In genomic region chr12:56697011-56697740, GRCm38 (mm10) we compare ENCODE assay signal across 10 mouse cellular contexts. TPM values are rescaled to one million over a fixed set of nuclear protein-coding genes. Genes with fewer than 3 reads are reported as not detected.
A peak's percentile ranks its signal among the peaks of the same experiment; 100 is the strongest.
DNase-seq lines count a peak whose midpoint lies in the region; ATAC-seq and TF ChIP-seq lines count a peak whose summit lies in the region.
"Had no signal": no experiment of that assay in that cellular context is flagged by ENCODE, and none has a peak within 500 bp of the region (broad histone marks: within the 10 kb centered on the region; RNA-seq: fewer than 3 reads in every experiment).

No protein-coding gene starts in this region.

- no peaks in the 10 kb centered on the region for H3K36me3 ChIP-seq in heart, postnatal 0 days (replicated peaks; ENCODE audit: control insufficient read depth, insufficient read depth, low read length)
- no peaks in the 10 kb centered on the region for H3K36me3 ChIP-seq in hindbrain, embryonic 14.5 days (replicated peaks; ENCODE audit: control insufficient read depth, insufficient read depth)

- H3K27ac ChIP-seq in heart, postnatal 0 days (ENCODE audit: low read depth): no peak overlapping the region
- no peak overlapping the region for H3K27ac ChIP-seq in hindbrain, embryonic 14.5 days

- ATAC-seq in heart, postnatal 0 days (ENCODE audit: insufficient read depth, low read depth): no peak
- no peak for ATAC-seq in hindbrain, embryonic 14.5 days (ENCODE audit: low FRiP score)
- ATAC-seq in erythroblast, adult 5-6 weeks (replicated peaks; ENCODE audit: low FRiP score, poor library complexity, severe bottlenecking): no peak

- TF ChIP-seq CTCF in heart, postnatal 0 days (IDR thresholded peaks at IDR 0.05; ENCODE audit: low read depth): no peak

- no peaks in the 10 kb centered on the region for H3K9me3 ChIP-seq in heart, postnatal 0 days (replicated peaks; ENCODE audit: control insufficient read depth, low read length)
- H3K9me3 ChIP-seq in hindbrain, embryonic 14.5 days (ENCODE audit: control insufficient read depth, low read length): no peaks in the 10 kb centered on the region

- TF ChIP-seq EP300 in heart, postnatal 0 days (IDR thresholded peaks at IDR 0.05; ENCODE audit: low read depth): no peak

- H3K9ac ChIP-seq in heart, postnatal 0 days (replicated peaks; ENCODE audit: low read depth, low read length): no peak overlapping the region
- H3K9ac ChIP-seq in hindbrain, embryonic 14.5 days: no peak overlapping the region

- H3K4me2 ChIP-seq in heart, postnatal 0 days (ENCODE audit: low read depth, low read length): peak overlapping the region; percentile 55
- H3K4me2 ChIP-seq in hindbrain, embryonic 14.5 days (replicated peaks): peak overlapping the region; percentile 8; the same call in 1 of the 2 replicates

- peak overlapping the region; percentile 37 for H3K4me3 ChIP-seq in heart, postnatal 0 days (ENCODE audit: low read depth, low read length)
- H3K4me3 ChIP-seq in hindbrain, embryonic 14.5 days (replicated peaks; ENCODE audit: low read length): no peak overlapping the region

- 2% methylated on average over 36 of the region's 36 CpGs for WGBS in heart, postnatal 0 days
- under 1% methylated on average over 36 of the region's 36 CpGs for WGBS in hindbrain, embryonic 14.5 days

- no peak for DNase-seq in heart, postnatal 0 days (ENCODE audit: low spot score)
- no peak for DNase-seq in heart, adult 8-10 months (ENCODE audit: low spot score)
- DNase-seq in NIH3T3 (ENCODE audit: low read depth): peak; percentile 32
- DNase-seq in hindbrain, embryonic 14.5 days (ENCODE audit: low spot score): no peak
- peak; percentile 70 for DNase-seq in neural tube, embryonic 10.5 days (ENCODE audit: extremely low spot score, low spot score)
- DNase-seq in cerebellum, postnatal 36 days: no peak
- DNase-seq in right cerebral cortex, adult 2 months (ENCODE audit: low spot score in 2 of 2): no peak
- DNase-seq: layer of hippocampus, postnatal 36 days had no signal

- H3K4me1 ChIP-seq in heart, postnatal 0 days (ENCODE audit: control insufficient read depth, insufficient read depth): peaks cover 3% of the 10 kb centered on the region; the same call in 1 of the 2 replicates
- H3K4me1 ChIP-seq in hindbrain, embryonic 14.5 days (replicated peaks; ENCODE audit: control insufficient read depth, insufficient read depth, low read length): no peaks in the 10 kb centered on the region

- H3K27me3 ChIP-seq in heart, postnatal 0 days (ENCODE audit: control insufficient read depth, insufficient read depth, low read length): peaks cover 98% of the 10 kb centered on the region
- peaks cover 98% of the 10 kb centered on the region for H3K27me3 ChIP-seq in hindbrain, embryonic 14.5 days (ENCODE audit: control insufficient read depth, insufficient read depth, low read length)
- H3K27me3 ChIP-seq: Patski had no signal

RNA-seq across cellular contexts. Expression of gene Pax9, which starts 5.6 kb away (rescaled TPM):
- 0.12 TPM in 1 of 2 replicates, not detected in the other for total RNA-seq in heart, postnatal 0 days (2014; rRNA removed; ENCODE audit: low replicate concordance)
- 0.10 and 0.12 TPM in 2 replicates for polyA plus RNA-seq in heart, postnatal 0 days (2015; fragmentation: Nextera tagmentation; extraction: Ambion mirVana)
- under 1 TPM in 3 of 4 experiments, not detected in 1; 0.05 to 0.25 (median 0.11) TPM for total RNA-seq in heart, adult 8-10 months (2022)
- not detected in 2 replicates for polyA plus RNA-seq in hindbrain, embryonic 14.5 days (2014; fragmentation: Nextera tagmentation; extraction: Ambion mirVana)
- not detected in 2 replicates for total RNA-seq in erythroblast, adult 5-6 weeks (2015; ENCODE audit: low replicate concordance)
- 0.84 TPM in 1 of 2 replicates, not detected in the other for total RNA-seq in erythroblast, adult 5-6 weeks (2017; ENCODE audit: low replicate concordance)
- total RNA-seq: layer of hippocampus, postnatal 36 days had no signal

Comparison
In these comparisons a context has a peak if more than half of its experiments do, and no peak if none do; other contexts are left out.
1. DNase-seq: peak in NIH3T3 (single experiment) and neural tube, embryonic 10.5 days (single experiment); none in heart, postnatal 0 days (single experiment), heart, adult 8-10 months (single experiment), hindbrain, embryonic 14.5 days (single experiment), cerebellum, postnatal 36 days (0 of 2) and right cerebral cortex, adult 2 months (0 of 2).